Mouse (Mus musculus) megakaryocyte, embryonic 14.5 days (primary cell): ENCODE results near the gene Fam83e. TPM values are rescaled to one million over a fixed set of nuclear protein-coding genes. Genes with fewer than 3 reads are reported as not detected.

Experiments
- H3K27me3 ChIP-seq: replicated peaks from 2 replicates; pipeline ENCODE3; 2012; ENCODE audit warnings: inconsistent platforms
- H3K36me3 ChIP-seq: replicated peaks from 2 replicates; pipeline ENCODE3; 2012; ENCODE audit warnings: low read length, inconsistent platforms, mixed read lengths
- H3K4me1 ChIP-seq: 2 replicates; pipeline ENCODE4 v1.6.1; 2012; ENCODE audit warnings: inconsistent platforms
- H3K4me3 ChIP-seq: replicated peaks from 2 replicates; pipeline ENCODE3; 2012; ENCODE audit warnings: moderate library complexity, mild to moderate bottlenecking, inconsistent platforms
- H3K9me3 ChIP-seq: 2 replicates; pipeline ENCODE4 v1.6.1; 2012; ENCODE audit warnings: inconsistent platforms
- FLI1 ChIP-seq: IDR thresholded peaks from 2 replicates; pipeline ENCODE4 v1.6.1; 2012; ENCODE audit warnings: low read length, inconsistent platforms, mixed read lengths
- GATA1 ChIP-seq: IDR thresholded peaks from 3 replicates; pipeline ENCODE4 v1.6.1; 2012; ENCODE audit warnings: mixed read lengths, low read length, inconsistent platforms, borderline replicate concordance
- polyA plus RNA-seq: library from polyadenylated mRNA; stranded (reverse); fragments of >175 nt; gene quantifications from 2 replicates; pipeline ENCODE4 v1.2.3, GENCODE M21; 2012; ENCODE audit warnings: low replicate concordance; ENCODE audit not compliant: insufficient read depth

Fam83e gene
- polyA plus RNA-seq, 1 experiment: not detected

DNA sequence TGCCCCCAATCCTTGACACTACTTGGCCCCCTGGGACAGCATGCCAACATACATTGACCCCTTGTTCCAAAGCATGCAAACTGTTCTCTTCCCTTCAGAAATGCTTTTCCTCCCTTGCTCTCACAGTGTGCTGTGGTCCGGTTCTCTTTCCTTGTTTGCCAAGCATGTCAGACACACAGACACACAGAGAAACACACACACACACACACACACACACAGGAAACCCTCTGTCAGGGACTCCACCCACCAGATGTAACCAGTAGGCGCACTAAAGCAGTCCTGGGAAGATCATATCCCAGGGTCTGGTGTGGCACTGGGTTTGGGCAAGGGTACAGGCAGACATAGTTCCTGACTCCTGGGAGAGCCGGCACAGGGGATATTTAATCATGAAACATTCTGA is 34.2 kb upstream of the Fam83e start:
- H3K9me3 ChIP-seq: no peaks in the 10 kb centered on the region
- peaks cover 69% of the 10 kb centered on the region for H3K4me1 ChIP-seq
- TF ChIP-seq FLI1 (no peak), GATA1 (no peak)
- no peaks in the 10 kb centered on the region for H3K36me3 ChIP-seq
- H3K27me3 ChIP-seq: peaks cover 38% of the 10 kb centered on the region
- peak overlapping the region; percentile 18 for H3K4me3 ChIP-seq

GRCm38 (mm10) chr7:45689099-45689498 is 31.9 kb upstream of the Fam83e start:
- Histone ChIP-seq H3K4me1 (peaks cover 56% of the 10 kb centered on the region), H3K4me3 (no peak overlapping the region), H3K9me3 (no peaks in the 10 kb centered on the region), H3K36me3 (no peaks in the 10 kb centered on the region), H3K27me3 (peaks cover 35% of the 10 kb centered on the region)
- TF ChIP-seq GATA1 (no peak), FLI1 (no peak)

DNA sequence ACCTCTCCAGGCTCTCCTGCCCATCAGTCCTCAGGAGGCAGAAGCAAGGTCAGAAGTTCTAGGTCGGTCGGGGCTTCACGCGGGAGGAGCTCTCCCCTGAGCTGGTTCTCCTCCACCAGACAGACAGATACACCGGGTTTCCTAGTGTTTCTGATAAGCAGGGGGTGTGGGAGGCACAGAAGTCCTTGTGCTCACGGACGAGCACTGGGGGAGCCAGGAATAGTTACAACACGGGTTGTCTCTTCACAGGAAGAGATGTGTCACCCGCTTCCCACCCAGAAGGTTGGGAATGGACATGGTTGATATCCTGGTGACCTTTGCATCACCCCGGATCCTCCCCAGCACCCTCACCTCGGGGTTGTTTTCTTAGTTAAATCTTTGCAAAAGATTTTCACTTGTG is 31.2 kb upstream of the Fam83e start:
- Histone ChIP-seq H3K36me3 (no peaks in the 10 kb centered on the region), H3K9me3 (no peaks in the 10 kb centered on the region), H3K4me3 (no peak overlapping the region), H3K27me3 (peaks cover 30% of the 10 kb centered on the region), H3K4me1 (peaks cover 56% of the 10 kb centered on the region)
- no peak for TF ChIP-seq FLI1
- TF ChIP-seq GATA1: no peak

DNA sequence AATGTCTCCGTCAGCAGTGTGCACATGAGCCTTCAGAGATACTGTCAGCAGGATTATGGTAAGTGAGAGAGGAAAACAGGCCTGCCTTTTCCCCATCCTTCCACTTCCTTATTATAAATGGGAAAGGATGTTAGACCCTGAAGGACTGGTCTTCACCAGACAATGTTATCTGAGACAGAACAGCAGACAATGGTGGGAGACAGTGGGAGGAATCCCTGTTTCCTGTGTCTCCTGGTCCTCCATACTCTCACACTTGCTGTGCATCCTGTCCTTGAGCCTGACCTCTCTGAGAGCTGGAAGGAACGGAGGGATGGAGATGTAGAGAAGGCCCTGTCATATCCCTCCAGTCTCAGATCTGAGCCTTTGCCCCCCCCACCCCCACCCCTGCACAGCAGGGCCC is 28.6 kb upstream of the Fam83e start:
- Histone ChIP-seq H3K36me3 (no peaks in the 10 kb centered on the region), H3K4me1 (peaks cover 36% of the 10 kb centered on the region), H3K27me3 (peaks cover 14% of the 10 kb centered on the region), H3K4me3 (no peak overlapping the region), H3K9me3 (no peaks in the 10 kb centered on the region)
- no peak for TF ChIP-seq GATA1
- TF ChIP-seq FLI1: no peak

GRCm38 (mm10) chr7:45693921-45694591 is 27.0 kb upstream of the Fam83e start, which contains the start of gene Sec1:
Gene Sec1 (minus strand): TSS chr7:45694402.
- Histone ChIP-seq H3K4me1 (peaks cover 31% of the 10 kb centered on the region), H3K36me3 (no peaks in the 10 kb centered on the region), H3K9me3 (no peaks in the 10 kb centered on the region), H3K27me3 (peaks cover 23% of the 10 kb centered on the region), H3K4me3 (no peak within 1 kb of the TSS)
- no peak for TF ChIP-seq FLI1
- TF ChIP-seq GATA1: no peak

DNA sequence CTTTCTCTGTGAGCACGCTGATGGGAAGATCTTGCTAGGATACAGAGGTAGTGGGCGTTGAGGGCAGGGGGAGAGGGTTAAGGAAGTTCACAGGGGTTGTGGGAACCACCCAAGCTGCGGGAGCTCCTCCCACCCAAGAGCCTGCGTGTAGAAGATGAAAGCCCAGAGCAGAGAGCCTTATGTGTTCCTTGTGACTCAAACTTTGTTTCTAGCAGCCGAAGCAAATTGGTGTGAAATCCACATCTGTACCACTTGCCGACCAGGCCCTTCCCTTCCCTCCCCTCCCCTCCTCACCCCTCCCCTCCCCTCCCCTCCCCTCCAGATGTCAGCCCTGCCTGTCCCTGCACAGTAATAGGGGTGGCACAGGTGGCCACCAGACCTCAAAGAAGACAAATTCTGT is 25.9 kb upstream of the Fam83e start:
- Histone ChIP-seq H3K27me3 (peaks cover 33% of the 10 kb centered on the region), H3K4me3 (no peak overlapping the region), H3K4me1 (peaks cover 31% of the 10 kb centered on the region), H3K9me3 (no peaks in the 10 kb centered on the region), H3K36me3 (no peaks in the 10 kb centered on the region)
- no peak for TF ChIP-seq GATA1
- TF ChIP-seq FLI1: no peak

GRCm38 (mm10) chr7:45697894-45698293 is 23.1 kb upstream of the Fam83e start:
- TF ChIP-seq FLI1 (no peak), GATA1 (no peak)
- H3K27me3 ChIP-seq: peaks cover 28% of the 10 kb centered on the region

GRCm38 (mm10) chr7:45699523-45700141 is 21.4 kb upstream of the Fam83e start, which contains the start of gene Car11:
Gene Car11 (plus strand): TSS chr7:45699843.
- H3K4me3 ChIP-seq: peak within 1 kb of the TSS; percentile 91
- peaks cover 55% of the 10 kb centered on the region for H3K4me1 ChIP-seq
- TF ChIP-seq FLI1 (no peak), GATA1 (no peak)
- H3K9me3 ChIP-seq: no peaks in the 10 kb centered on the region
- H3K27me3 ChIP-seq: peaks cover 28% of the 10 kb centered on the region
- no peaks in the 10 kb centered on the region for H3K36me3 ChIP-seq

More at GRCm38 (mm10) chr7:45697894-45698293, 23.1 kb upstream of the Fam83e start:
- H3K4me1 ChIP-seq: peaks cover 38% of the 10 kb centered on the region
- no peaks in the 10 kb centered on the region for H3K9me3 ChIP-seq
- no peaks in the 10 kb centered on the region for H3K36me3 ChIP-seq
- H3K4me3 ChIP-seq: no peak overlapping the region

DNA sequence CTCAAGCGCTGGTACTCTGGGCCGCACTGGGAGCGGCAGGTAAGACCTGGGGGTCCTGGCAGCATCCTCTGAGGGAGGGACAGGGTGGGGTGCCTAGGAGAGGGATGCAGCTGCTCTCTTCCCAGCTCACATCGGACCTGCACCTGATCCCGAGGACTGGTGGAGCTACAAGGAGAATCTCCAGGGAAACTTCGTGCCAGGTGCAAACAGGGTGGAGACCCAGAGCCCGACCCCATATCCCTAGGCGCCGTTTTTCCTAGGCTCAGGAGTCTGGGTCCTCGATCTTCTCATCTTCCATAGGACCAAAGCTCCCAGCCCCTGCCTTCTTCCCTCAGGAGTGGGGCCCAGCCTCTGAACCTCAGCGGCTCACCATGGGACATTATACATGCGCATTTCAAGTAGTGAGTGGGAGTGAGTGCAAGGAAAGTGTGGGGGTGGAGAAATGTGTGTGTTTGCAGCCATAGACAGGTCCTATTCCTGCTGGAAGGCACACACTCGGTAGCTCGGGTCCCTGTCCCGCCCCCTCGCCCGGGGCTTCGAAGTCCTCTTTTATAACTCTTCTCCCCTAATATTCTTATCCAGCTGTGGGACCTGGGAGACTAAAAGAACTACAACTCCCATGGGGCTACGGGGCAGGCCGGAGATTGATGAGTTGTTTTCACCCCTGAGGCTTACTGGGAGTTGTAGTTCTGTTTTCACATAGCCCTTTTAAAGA is 20.6 kb upstream of the Fam83e start:
- peak overlapping the region; percentile 91 for H3K4me3 ChIP-seq
- H3K27me3 ChIP-seq: peaks cover 28% of the 10 kb centered on the region
- peaks cover 63% of the 10 kb centered on the region for H3K4me1 ChIP-seq
- H3K9me3 ChIP-seq: no peaks in the 10 kb centered on the region
- TF ChIP-seq GATA1 (no peak), FLI1 (no peak)
- no peaks in the 10 kb centered on the region for H3K36me3 ChIP-seq

GRCm38 (mm10) chr7:45701072-45701471 is 19.9 kb upstream of the Fam83e start:
- Histone ChIP-seq H3K4me3 (peak overlapping the region; percentile 19), H3K27me3 (peaks cover 28% of the 10 kb centered on the region), H3K36me3 (no peaks in the 10 kb centered on the region), H3K9me3 (no peaks in the 10 kb centered on the region), H3K4me1 (peaks cover 70% of the 10 kb centered on the region)
- TF ChIP-seq FLI1 (no peak), GATA1 (no peak)
